Mouse (Mus musculus): ENCODE measurements around the gene Lypd6. TPM values are rescaled to one million over a fixed set of nuclear protein-coding genes. Genes with fewer than 3 reads are reported as not detected.

The Lypd6 gene
- total RNA-seq, 2 experiments from 2014 or later, result 25.5 to 26.1 TPM

DNA sequence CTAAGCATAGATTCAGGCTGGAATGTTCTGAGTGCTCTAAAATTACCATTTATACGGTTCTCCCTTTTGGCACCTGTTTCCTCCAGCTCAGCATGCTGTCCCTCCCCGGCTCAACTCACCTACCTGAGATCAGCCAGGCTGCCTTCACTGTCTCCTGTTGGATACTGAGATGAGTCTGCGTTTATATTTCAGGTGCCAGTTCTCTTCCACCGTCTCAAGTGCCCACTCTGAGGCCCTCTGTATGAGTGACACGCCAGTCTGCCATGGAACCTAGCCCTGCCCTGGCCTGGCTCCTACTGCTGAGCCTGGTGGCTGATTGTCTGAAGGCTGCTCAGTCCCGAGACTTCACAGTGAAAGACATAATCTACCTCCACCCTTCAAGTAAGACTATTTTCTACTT is 99.0 kb downstream of the Lypd6 start:
- DNase-seq (ENCODE audit: low spot score in 2 of 2), result no peak

- no peak for DNase-seq (ENCODE audit: low spot score in 2 of 2)
Observed at GRCm38 (mm10) chr2:50166082-50166481, 99.9 kb downstream of the Lypd6 start.

DNA sequence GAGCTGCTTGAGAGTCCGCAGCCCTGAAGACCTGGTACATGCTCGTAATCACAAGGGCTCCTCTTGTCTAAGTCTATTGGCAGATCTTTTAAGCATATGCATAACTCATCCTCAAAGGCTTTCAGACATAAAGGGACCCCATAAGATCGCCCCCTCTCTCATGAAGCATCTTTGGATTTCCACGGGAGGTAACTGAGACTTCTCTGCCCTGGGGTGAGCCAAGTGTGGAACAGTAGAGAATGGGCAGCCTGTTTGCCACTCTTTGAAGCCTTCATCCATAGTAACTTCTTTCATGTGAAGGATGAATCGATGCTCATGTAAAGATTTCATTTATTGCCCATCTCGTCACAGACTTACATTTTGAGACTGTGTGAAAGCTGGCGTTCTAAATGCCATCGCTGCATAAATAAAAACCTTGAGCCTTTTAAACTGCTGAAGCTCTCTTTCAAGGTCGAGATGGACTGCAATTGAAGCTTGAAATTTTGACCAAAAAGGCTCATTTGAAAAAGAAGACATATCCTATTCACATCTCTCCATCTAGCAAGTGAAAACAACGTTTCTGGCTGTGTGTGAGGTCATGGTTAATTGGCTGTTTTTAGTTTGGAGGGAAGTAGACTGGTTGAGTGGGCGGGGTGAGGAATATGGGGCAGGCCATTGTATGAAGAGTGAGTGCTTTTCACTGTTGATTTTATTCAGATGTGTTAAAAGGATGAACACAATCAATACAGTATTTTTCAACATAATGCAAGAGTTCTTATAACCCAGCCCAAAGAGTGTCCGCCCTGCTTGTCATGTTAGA is 107.7 kb downstream of the Lypd6 start:
- DNase-seq (ENCODE audit: low spot score in 2 of 2), result no peak

DNA sequence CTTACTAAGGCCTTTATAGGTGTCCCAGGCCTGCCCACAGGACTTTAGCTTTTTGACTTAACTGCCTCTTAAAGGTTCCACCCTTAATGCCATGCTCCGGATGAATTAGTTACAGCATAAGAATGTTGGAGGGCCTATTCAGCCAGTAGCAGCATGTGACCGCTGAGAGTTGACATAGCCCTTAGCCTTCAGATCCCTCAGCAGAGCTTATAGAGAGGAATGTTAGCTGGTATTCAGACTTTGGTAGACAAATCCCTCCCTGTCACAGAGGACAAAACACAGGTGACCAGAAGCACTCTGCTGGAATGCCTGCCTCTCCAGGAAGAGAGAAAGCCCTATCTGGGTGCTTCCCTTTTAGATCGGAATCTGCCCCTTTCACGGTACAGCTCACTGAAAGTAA is 109.5 kb downstream of the Lypd6 start:
- no peak for DNase-seq (ENCODE audit: low spot score in 2 of 2)

- no peak for DNase-seq (ENCODE audit: low spot score in 2 of 2)
Observed at GRCm38 (mm10) chr2:50179164-50179563, 112.9 kb downstream of the Lypd6 start.

DNA sequence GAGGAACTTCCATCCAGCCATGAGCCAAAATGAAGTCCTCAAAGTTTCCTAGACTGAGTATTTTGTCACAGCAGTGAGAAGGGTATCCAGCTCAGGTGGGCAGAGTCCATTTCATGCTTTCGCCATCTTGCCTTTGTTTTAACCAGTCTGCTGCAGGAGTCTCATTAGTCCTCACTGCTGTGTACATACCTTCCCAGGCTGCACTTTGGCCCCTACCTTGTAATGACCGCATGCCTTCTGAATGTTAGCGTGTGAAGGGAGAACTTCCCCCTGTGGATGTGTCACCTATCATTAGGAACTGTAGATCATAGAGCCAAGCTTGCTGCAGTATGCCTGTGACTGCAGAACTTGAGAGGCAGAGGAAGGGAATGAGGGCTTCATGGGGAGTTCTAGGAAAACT is 114.2 kb downstream of the Lypd6 start:
- no peak for DNase-seq (ENCODE audit: low spot score in 2 of 2)

DNA sequence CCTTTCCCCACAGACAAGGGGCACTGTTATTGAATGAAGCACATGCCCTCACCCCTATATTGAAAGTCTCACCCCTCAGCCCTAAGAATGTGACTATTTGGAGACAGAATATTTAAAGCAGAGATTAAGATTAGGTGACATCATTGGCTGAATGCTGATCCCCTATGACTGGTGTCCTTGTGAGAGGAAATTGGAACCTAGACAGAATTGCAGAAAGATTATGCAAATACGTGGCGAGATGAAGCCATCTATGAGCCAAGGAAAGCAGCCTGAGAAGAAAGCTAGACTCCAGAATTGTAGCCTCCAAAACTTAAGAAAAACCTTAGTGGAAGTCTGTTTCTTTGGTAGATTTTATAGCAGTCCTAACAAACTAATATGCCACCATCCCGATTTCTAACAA is 115.1 kb downstream of the Lypd6 start:
- DNase-seq (ENCODE audit: low spot score in 2 of 2), result no peak

- DNase-seq (ENCODE audit: low spot score in 2 of 2), result no peak
Observed at GRCm38 (mm10) chr2:50186711-50187405, 120.6 kb downstream of the Lypd6 start.

- DNase-seq (ENCODE audit: low spot score in 2 of 2), result no peak
Observed at GRCm38 (mm10) chr2:50188856-50189255, 122.6 kb downstream of the Lypd6 start.

DNA sequence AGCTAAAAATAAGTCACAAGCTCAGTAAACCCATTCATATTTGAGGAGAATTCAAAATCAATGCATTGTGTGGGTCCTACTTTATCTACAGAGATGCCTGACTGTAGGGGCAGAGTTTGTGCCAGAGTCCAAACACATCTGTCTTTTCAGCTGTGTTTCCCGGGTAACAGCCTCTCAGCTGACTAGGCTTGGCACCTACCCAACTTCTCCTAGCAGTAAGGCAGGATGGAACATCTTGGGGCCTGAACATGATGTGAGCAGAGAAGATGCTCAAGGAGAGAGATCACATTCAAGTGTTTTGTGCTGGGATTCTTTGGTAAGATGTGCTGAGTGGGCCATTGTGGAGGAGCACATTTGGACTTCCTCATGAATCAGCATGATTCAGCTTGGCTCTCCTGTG is 130.5 kb downstream of the Lypd6 start:
- DNase-seq (ENCODE audit: low spot score in 2 of 2), result no peak

DNA sequence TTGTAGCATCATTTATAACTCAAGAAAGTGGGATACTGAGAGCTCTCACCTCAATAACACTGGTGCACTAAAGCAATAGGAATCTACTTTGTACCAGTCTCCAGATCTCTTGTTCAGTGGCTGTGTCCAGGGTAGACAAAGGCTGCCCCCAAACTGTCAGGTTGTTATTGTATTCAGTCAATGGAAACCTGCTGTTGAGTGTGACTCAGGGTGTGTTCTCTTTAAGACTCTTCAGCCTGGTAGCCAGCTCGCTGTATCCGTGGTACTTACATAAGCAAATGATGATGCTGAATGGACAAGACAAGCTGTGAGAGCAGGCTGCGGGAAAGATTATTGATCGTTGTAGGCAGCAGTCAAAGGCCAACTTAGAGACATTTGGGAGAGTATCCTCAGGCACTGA is 131.6 kb downstream of the Lypd6 start:
- DNase-seq (ENCODE audit: low spot score in 2 of 2), result no peak

DNA sequence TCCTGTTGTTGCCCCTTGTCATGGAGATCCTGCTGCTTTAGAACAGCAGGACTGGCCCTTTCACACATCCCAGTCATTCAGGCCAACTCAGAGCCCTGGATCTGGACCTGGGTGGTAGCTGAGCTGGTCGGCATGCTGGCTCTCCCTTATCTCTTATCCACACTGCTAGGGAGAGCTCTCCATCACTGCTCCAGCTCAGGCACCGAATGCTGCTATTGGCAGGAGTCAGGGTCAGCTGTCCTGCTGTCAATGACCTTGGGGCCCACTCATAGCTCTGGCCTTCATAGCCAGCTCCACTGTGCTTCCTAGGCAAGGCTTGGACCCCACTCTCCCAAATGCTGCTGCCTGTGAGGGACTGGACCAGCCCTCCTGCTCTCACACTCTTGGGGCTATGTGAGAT is 134.3 kb downstream of the Lypd6 start:
- DNase-seq (ENCODE audit: low spot score in 2 of 2), result no peak

GRCm38 (mm10) chr2:50220574-50220973 is 154.3 kb downstream of the Lypd6 start:
- DNase-seq (ENCODE audit: low spot score in 2 of 2), result no peak

- DNase-seq (ENCODE audit: low spot score in 2 of 2), result no peak
Observed at GRCm38 (mm10) chr2:50225019-50225418, 158.8 kb downstream of the Lypd6 start.

- no peak for DNase-seq (ENCODE audit: low spot score in 2 of 2)
Observed at GRCm38 (mm10) chr2:50233491-50233890, 167.3 kb downstream of the Lypd6 start.

Other genes starting within 250 kb of the Lypd6 start
- 10 to 100 TPM; 53.3 to 57.7 TPM for gene Mmadhc, start 230.4 kb downstream of the Lypd6 start, total RNA-seq (2021)